Mouse (Mus musculus) brain, embryonic 14.5 days (tissue): ENCODE measurements around the gene Dhx8.

Experiments used
- CTCF ChIP-seq: fragments of 200-500 bp; IDR thresholded peaks from 2 replicates; pipeline ENCODE4 v1.5.1; 2012; ENCODE audit warnings: inconsistent platforms, mild to moderate bottlenecking, moderate library complexity, borderline replicate concordance; ENCODE audit not compliant: insufficient read depth, insufficient read length; ENCODE audit errors: extremely low read depth
- POLR2A ChIP-seq: fragments of 200-500 bp; IDR thresholded peaks from 2 replicates; pipeline ENCODE4 v1.6.1; 2012; ENCODE audit warnings: mild to moderate bottlenecking, inconsistent platforms, borderline replicate concordance; ENCODE audit not compliant: poor library complexity, insufficient read depth, insufficient read length, severe bottlenecking; ENCODE audit errors: extremely low read depth

DNA sequence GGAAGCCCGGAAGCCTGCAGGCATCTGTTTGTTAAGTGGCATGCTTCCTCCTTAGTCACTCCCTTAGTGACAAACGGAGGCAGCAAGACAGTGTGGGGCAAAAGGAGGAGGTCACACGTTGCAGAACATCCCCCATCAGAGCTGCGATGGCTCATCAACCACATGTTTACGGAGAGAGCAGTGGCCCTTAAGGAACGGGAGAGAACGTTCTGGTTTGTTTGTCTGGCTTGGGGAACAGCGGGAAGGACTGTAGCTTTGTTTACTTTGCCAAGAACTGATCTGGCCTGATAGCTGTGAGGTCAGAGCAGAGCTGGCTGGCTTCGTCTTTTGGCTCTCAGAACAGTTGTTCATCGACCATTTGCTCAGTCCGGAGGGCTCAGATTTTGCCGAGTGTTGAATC is 32.3 kb upstream of the Dhx8 start:
- TF ChIP-seq CTCF, result no peak
- no peak for TF ChIP-seq POLR2A
